Mouse (Mus musculus) CH12.LX (cell line): Measurements from ENCODE around the gene Dnajc16. TPM values are rescaled to one million over a fixed set of nuclear protein-coding genes. Genes with fewer than 3 reads are reported as not detected.

ENCODE experiments used
- DNase-seq: peaks from one replicate; pipeline ENCODE4 v3.0.0-alpha.2; 2013; ENCODE audit errors: extremely low read depth
- H3K27ac ChIP-seq: 2 replicates; pipeline ENCODE4 v1.5.1; 2012; ENCODE audit warnings: low read depth, mild to moderate bottlenecking, control low read depth, moderate library complexity; ENCODE audit not compliant: insufficient read depth
- H3K27me3 ChIP-seq: replicated peaks from 2 replicates; pipeline ENCODE3; 2012; ENCODE audit warnings: inconsistent platforms
- H3K36me3 ChIP-seq, 2 experiments: replicated peaks in 1 of 2; 2 replicates each; pipeline versions ENCODE3 to v1.6.1; 2012; ENCODE audit warnings: inconsistent platforms in 1 of 2, low read length in 1 of 2, mild to moderate bottlenecking in 1 of 2, mixed read lengths in 1 of 2, moderate library complexity in 1 of 2; ENCODE audit not compliant: control insufficient read depth in 1 of 2, insufficient read depth in 1 of 2
- H3K4me1 ChIP-seq, 2 experiments: 2 replicates each; pipeline ENCODE4 v1.6.1; 2012; ENCODE audit warnings: inconsistent platforms in 1 of 2, moderate library complexity in 1 of 2; ENCODE audit not compliant: insufficient read depth in 2 of 2, control insufficient read depth in 1 of 2
- H3K4me2 ChIP-seq: 2 replicates; pipeline ENCODE4 v1.6.1; 2012; ENCODE audit warnings: low read depth, mild to moderate bottlenecking, control low read depth; ENCODE audit not compliant: poor library complexity, insufficient read depth, severe bottlenecking
- H3K4me3 ChIP-seq, 3 experiments: fragments of 150-350 bp in 1 of 3; sonication (generic) in 1 of 3; replicated peaks in 1 of 3; 2 replicates each; pipeline versions ENCODE3 to v1.5.1; 2011 to 2012; ENCODE audit warnings: low read depth in 2 of 3, low read length in 2 of 3, mild to moderate bottlenecking in 2 of 3, moderate library complexity in 2 of 3, control low read depth in 1 of 3, improper control_type of control experiment in 1 of 3, inconsistent platforms in 1 of 3, mixed read lengths in 1 of 3; ENCODE audit not compliant: poor library complexity in 1 of 3
- H3K79me2 ChIP-seq: replicated peaks from 2 replicates; pipeline ENCODE4 v1.6.1; 2012; ENCODE audit warnings: mild to moderate bottlenecking, moderate library complexity; ENCODE audit not compliant: control insufficient read depth, poor library complexity, insufficient read depth, severe bottlenecking; ENCODE audit errors: extremely low read depth
- H3K9ac ChIP-seq: 2 replicates; pipeline ENCODE4 v1.6.1; 2012; ENCODE audit warnings: low read depth, mild to moderate bottlenecking, control low read depth, moderate library complexity; ENCODE audit not compliant: insufficient read depth
- H3K9me3 ChIP-seq: replicated peaks from 2 replicates; pipeline ENCODE3; 2012; ENCODE audit warnings: low read length, inconsistent platforms, mixed read lengths
- BHLHE40 ChIP-seq: IDR thresholded peaks from 2 replicates; pipeline ENCODE4 v1.6.1; 2011; ENCODE audit warnings: mild to moderate bottlenecking, low read depth, low read length, improper control_type of control experiment
- CHD1 ChIP-seq: IDR thresholded peaks from 2 replicates; pipeline ENCODE4 v1.6.1; 2012; ENCODE audit warnings: low read depth, low read length, improper control_type of control experiment, inconsistent platforms
- CTCF ChIP-seq, 2 experiments: IDR thresholded peaks in 1 of 2; conservative IDR thresholded peaks in 1 of 2; 2 replicates each; pipeline ENCODE4 v1.5.1; 2011 to 2012; ENCODE audit warnings: low read depth in 2 of 2, low read length in 2 of 2, improper control_type of control experiment in 1 of 2, inconsistent platforms in 1 of 2, mild to moderate bottlenecking in 1 of 2, moderate library complexity in 1 of 2
- ETS1 ChIP-seq: conservative IDR thresholded peaks from 2 replicates; pipeline ENCODE4 v1.6.1; 2012; ENCODE audit warnings: low read depth, mild to moderate bottlenecking, inconsistent platforms, low read length, improper control_type of control experiment, moderate library complexity
- KAT2A ChIP-seq: IDR thresholded peaks from 2 replicates; pipeline ENCODE4 v1.6.1; 2012; ENCODE audit warnings: low read length, improper control_type of control experiment, inconsistent platforms; ENCODE audit not compliant: insufficient replicate concordance
- MAX ChIP-seq: IDR thresholded peaks from 2 replicates; pipeline ENCODE4 v1.6.1; 2011; ENCODE audit warnings: low read length, improper control_type of control experiment
- MEF2A ChIP-seq: IDR thresholded peaks from 2 replicates; pipeline ENCODE4 v1.6.1; 2014; ENCODE audit warnings: low read depth, mild to moderate bottlenecking, inconsistent platforms, low read length, improper control_type of control experiment, borderline replicate concordance
- MXI1 ChIP-seq: IDR thresholded peaks from 2 replicates; pipeline ENCODE4 v1.6.1; 2011; ENCODE audit warnings: mild to moderate bottlenecking, low read depth, low read length, improper control_type of control experiment
- PAX5 ChIP-seq: IDR thresholded peaks from 2 replicates; pipeline ENCODE4 v1.6.1; 2012; ENCODE audit warnings: low read length, inconsistent platforms, mixed read lengths
- RAD21 ChIP-seq: IDR thresholded peaks from 2 replicates; pipeline ENCODE4 v1.6.1; 2011; ENCODE audit warnings: low read depth, mild to moderate bottlenecking, low read length, improper control_type of control experiment, moderate library complexity
- RCOR1 ChIP-seq: conservative IDR thresholded peaks from 2 replicates; pipeline ENCODE4 v1.6.1; 2012; ENCODE audit warnings: low read depth, mild to moderate bottlenecking, inconsistent platforms, low read length, improper control_type of control experiment
- SIN3A ChIP-seq: IDR thresholded peaks from 2 replicates; pipeline ENCODE4 v1.6.1; 2012; ENCODE audit warnings: low read length, improper control_type of control experiment, inconsistent platforms
- TCF12 ChIP-seq: IDR thresholded peaks from 2 replicates; pipeline ENCODE4 v1.6.1; 2014; ENCODE audit warnings: low read depth, mild to moderate bottlenecking, inconsistent platforms, low read length, improper control_type of control experiment
- UBTF ChIP-seq: IDR thresholded peaks from 2 replicates; pipeline ENCODE4 v1.6.1; 2012; ENCODE audit warnings: low read depth, mild to moderate bottlenecking, inconsistent platforms, low read length, improper control_type of control experiment, moderate library complexity
- USF2 ChIP-seq: conservative IDR thresholded peaks from 2 replicates; pipeline ENCODE4 v1.6.1; 2011; ENCODE audit warnings: low read depth, low read length, improper control_type of control experiment
- ZKSCAN1 ChIP-seq: IDR thresholded peaks from 2 replicates; pipeline ENCODE4 v1.6.1; 2012; ENCODE audit warnings: low read depth, inconsistent platforms, low read length, improper control_type of control experiment, borderline replicate concordance
- ZMIZ1 ChIP-seq: IDR thresholded peaks from 2 replicates; pipeline ENCODE4 v1.6.1; 2012; ENCODE audit warnings: low read depth, mild to moderate bottlenecking, inconsistent platforms, low read length, improper control_type of control experiment
- dilution Hi-C: fragments of 300-500 bp; cut with MboI; formaldehyde crosslinking; loops from 2 replicates; pipeline ENCODE4 v1.14.3; 2020; ENCODE audit warnings: low sequenced_read_pairs; ENCODE audit not compliant: extremely low pct_unique_long_range_greater_than_20kb, extremely low pct_ligation_motif_present
- in situ Hi-C: fragments of 300-500 bp; cut with MboI; formaldehyde crosslinking; loops from 3 replicates; pipeline ENCODE4 v1.14.3; 2019; ENCODE audit warnings: low sequenced_read_pairs, low pct_ligation_motif_present, low pct_unique_long_range_greater_than_20kb, mixed read lengths
- polyA plus RNA-seq: library from polyadenylated mRNA; unstranded; fragments of >175 nt; gene quantifications from 2 replicates; pipeline ENCODE4 v1.2.1, GENCODE M21; 2012; ENCODE audit warnings: low read depth; ENCODE audit not compliant: insufficient read length
- total RNA-seq, 2 experiments: library from RNA; depleted of rRNA; stranded (reverse); fragments of 300-350 nt in 1 of 2; fragments of >200 nt in 1 of 2; gene quantifications; 2 replicates each; pipeline ENCODE4 v1.2.3; 2012 to 2014

The Dnajc16 gene
- total and polyA plus RNA-seq, 3 experiments = 3.1 to 7.4 (median 5.9) TPM

DNA sequence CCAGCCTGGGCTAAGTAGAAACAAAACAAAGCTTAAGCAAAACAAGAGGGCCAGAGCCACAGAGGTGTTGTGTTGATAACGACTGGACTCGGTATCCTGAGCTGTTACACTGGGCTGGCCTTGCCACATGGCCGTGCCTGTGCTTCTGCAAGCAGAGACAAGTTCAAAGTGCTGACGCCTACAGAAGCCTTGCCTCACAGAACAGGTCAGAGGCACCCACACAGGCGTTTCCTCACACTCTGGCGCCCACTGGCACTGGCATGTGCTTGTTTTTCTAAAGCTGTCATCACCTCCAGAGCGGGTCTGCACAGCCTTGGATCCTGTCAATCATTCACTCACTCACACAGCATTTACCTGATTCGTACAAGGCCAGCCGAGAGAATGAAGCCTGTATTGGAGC lies 48.9 kb downstream of the Dnajc16 start:
- dilution Hi-C loops = no loop called here
- H3K4me3 ChIP-seq = no peak overlapping the region

DNA sequence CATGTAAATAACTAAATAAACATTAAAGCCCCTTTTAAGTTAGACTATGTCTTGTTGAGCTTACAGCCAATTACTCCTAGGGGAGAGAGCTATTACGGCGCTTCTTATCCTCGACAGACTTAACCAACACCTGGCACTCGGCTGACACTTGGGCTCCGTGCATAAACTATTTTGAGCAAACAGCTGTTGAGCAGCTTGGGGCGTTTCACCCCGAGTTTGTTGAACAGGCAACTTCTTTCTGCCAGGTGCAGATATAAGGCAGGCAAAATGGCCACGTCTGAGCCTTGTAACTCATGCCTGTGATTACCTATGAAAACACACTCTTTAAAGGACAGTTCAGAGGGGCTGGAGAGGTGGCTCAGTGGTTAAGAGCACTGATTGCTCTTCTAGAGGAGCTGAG lies 52.7 kb downstream of the Dnajc16 start:
- TF ChIP-seq CHD1 (no peak), ETS1 (no peak), MEF2A (no peak), RCOR1 (no peak), BHLHE40 (no peak), UBTF (no peak), TCF12 (no peak), PAX5 (no peak), CTCF (conservative IDR thresholded peaks at IDR 0.05 in 1 of 2, IDR thresholded peaks at IDR 0.05 in 1 of 2; ENCODE audit: low read depth in 2 of 2, low read length in 2 of 2) (no peak)
- no peak overlapping the region for H3K4me3 ChIP-seq
- DNase-seq = no peak

More for the DNA sequence above, 48.9 kb downstream of the Dnajc16 start:
- Histone ChIP-seq H3K79me2 (no peaks in the 10 kb centered on the region), H3K9me3 (peaks cover 1% of the 10 kb centered on the region), H3K9ac (no peak overlapping the region), H3K27me3 (no peaks in the 10 kb centered on the region), H3K4me1 (no peaks in the 10 kb centered on the region), H3K27ac (no peak overlapping the region), H3K4me2 (no peak overlapping the region), H3K36me3 (no peaks in the 10 kb centered on the region)
- DNase-seq = no peak
- in situ Hi-C loops = no loop called here
- TF ChIP-seq KAT2A = no peak

DNA sequence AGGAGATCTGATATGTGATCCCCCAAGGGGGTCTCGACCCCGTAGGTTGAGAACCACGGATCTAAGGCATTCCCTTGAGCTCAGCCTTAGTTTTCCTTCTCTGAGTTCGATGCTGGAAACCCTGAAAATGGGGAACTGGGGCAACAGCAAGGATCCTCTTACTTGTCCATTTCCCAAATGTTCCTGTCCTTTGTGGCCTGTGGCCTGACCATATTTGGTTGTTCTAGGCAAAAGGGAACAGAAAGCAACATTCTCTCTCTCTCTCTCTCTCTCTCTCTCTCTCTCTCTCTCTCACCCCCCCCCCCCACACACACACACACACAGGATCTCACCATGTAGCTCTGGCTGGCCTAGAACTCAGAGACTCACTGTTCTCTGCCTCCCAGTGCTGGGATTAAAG lies 53.9 kb downstream of the Dnajc16 start:
- no peak overlapping the region for H3K27ac ChIP-seq
- in situ Hi-C loops = no loop called here
- dilution Hi-C loops = no loop called here
- TF ChIP-seq CTCF (conservative IDR thresholded peaks at IDR 0.05 in 1 of 2, IDR thresholded peaks at IDR 0.05 in 1 of 2; ENCODE audit: low read depth in 2 of 2, low read length in 2 of 2) (no peak), SIN3A (no peak), USF2 (no peak), MXI1 (no peak), BHLHE40 (no peak), ZKSCAN1 (no peak), MAX (no peak), RCOR1 (no peak), RAD21 (no peak), MEF2A (no peak), ETS1 (no peak), ZMIZ1 (no peak)
- TF ChIP-seq, all 38 proteins: peak for 0
- peaks cover 0 to 8% of the 10 kb centered on the region in 2 experiments; a peak in 2 of 4 replicates for H3K4me1 ChIP-seq
- H3K9me3 ChIP-seq = no peaks in the 10 kb centered on the region
- H3K79me2 ChIP-seq = no peaks in the 10 kb centered on the region
- no peak overlapping the region for H3K4me2 ChIP-seq
- H3K4me3 ChIP-seq = no peak overlapping the region
- H3K9ac ChIP-seq = no peak overlapping the region
- no peak for DNase-seq
- H3K27me3 ChIP-seq = no peaks in the 10 kb centered on the region
- H3K36me3 ChIP-seq = no peaks in the 10 kb centered on the region

More for the DNA sequence above, 52.7 kb downstream of the Dnajc16 start:
- in situ Hi-C loops = no loop called here
- H3K36me3 ChIP-seq = no peaks in the 10 kb centered on the region
- dilution Hi-C loops = no loop called here
- H3K9me3 ChIP-seq = no peaks in the 10 kb centered on the region
- H3K4me2 ChIP-seq = no peak overlapping the region
- H3K27me3 ChIP-seq = no peaks in the 10 kb centered on the region
- H3K27ac ChIP-seq = no peak overlapping the region
- no peaks in the 10 kb centered on the region for H3K79me2 ChIP-seq
- H3K9ac ChIP-seq = no peak overlapping the region
- H3K4me1 ChIP-seq = peaks cover 0 to 8% of the 10 kb centered on the region in 2 experiments; a peak in 2 of 4 replicates
